Mouse (Mus musculus) liver, embryonic 14.5 days (tissue): ENCODE measurements around the gene Wapl. TPM values are rescaled to one million over a fixed set of nuclear protein-coding genes. Genes with fewer than 3 reads are reported as not detected.

Source experiments
- ATAC-seq: fragments of 200-750 bp; cut with Nextera tagmentation; 2 replicates; pipeline ENCODE4 v1.8.0; 2017; ENCODE audit warnings: moderate number of reproducible peaks, mild to moderate bottlenecking, moderate library complexity; ENCODE audit not compliant: insufficient read depth
- DNase-seq, 3 experiments: peaks; one replicate each; pipeline ENCODE4 v3.0.0-alpha.2; 2012 to 2013; ENCODE audit warnings: low read depth in 3 of 3, low spot score in 3 of 3
- H3K27ac ChIP-seq: fragments of 300-500 bp; sonication (generic); 2 replicates; pipeline ENCODE4 v1.5.1; 2014; ENCODE audit warnings: moderate library complexity, mild to moderate bottlenecking, control low read depth, inconsistent platforms
- H3K27me3 ChIP-seq: fragments of 300-500 bp; sonication (generic); 2 replicates; pipeline ENCODE4 v1.6.1; 2014; ENCODE audit warnings: mild to moderate bottlenecking, low read length, moderate library complexity; ENCODE audit not compliant: control insufficient read depth, insufficient read depth
- H3K36me3 ChIP-seq: fragments of 300-500 bp; sonication (generic); replicated peaks from 2 replicates; pipeline ENCODE4 v1.6.1; 2014; ENCODE audit warnings: low read depth; ENCODE audit not compliant: control insufficient read depth, insufficient read depth
- H3K4me1 ChIP-seq, 2 experiments: fragments of 200-500 bp in 1 of 2; fragments of 300-500 bp in 1 of 2; sonication (generic) in 1 of 2; replicated peaks; 2 replicates each; pipeline ENCODE4 v1.6.1; 2012 to 2014; ENCODE audit warnings: antibody characterized with exemption in 1 of 2, inconsistent platforms in 1 of 2, low read length in 1 of 2; ENCODE audit not compliant: control insufficient read depth in 2 of 2, insufficient read depth in 2 of 2
- H3K4me2 ChIP-seq: fragments of 300-500 bp; sonication (generic); 2 replicates; pipeline ENCODE4 v1.6.1; 2014; ENCODE audit warnings: low read depth, mild to moderate bottlenecking, control low read depth, moderate library complexity
- H3K4me3 ChIP-seq, 2 experiments: fragments of 200-500 bp in 1 of 2; fragments of 300-500 bp in 1 of 2; sonication (generic) in 1 of 2; 2 replicates each; pipeline ENCODE4 v1.5.1; 2012 to 2014; ENCODE audit warnings: low read depth in 2 of 2, low read length in 2 of 2, mild to moderate bottlenecking in 2 of 2, control low read depth in 1 of 2, inconsistent platforms in 1 of 2, moderate library complexity in 1 of 2; ENCODE audit not compliant: insufficient read depth in 1 of 2
- H3K9ac ChIP-seq: fragments of 300-500 bp; sonication (generic); replicated peaks from 2 replicates; pipeline ENCODE4 v1.6.1; 2014; ENCODE audit warnings: mild to moderate bottlenecking, control low read depth, moderate library complexity
- H3K9me3 ChIP-seq: fragments of 300-500 bp; sonication (generic); 2 replicates; pipeline ENCODE4 v1.6.1; 2016; ENCODE audit warnings: low read length, mixed read lengths; ENCODE audit not compliant: control insufficient read depth
- CTCF ChIP-seq: IDR thresholded peaks from 2 replicates; pipeline ENCODE4 v1.5.1; 2016; ENCODE audit warnings: antibody characterized with exemption, low read depth, control low read depth
- EP300 ChIP-seq: IDR thresholded peaks from 2 replicates; pipeline ENCODE4 v1.6.1; 2016; ENCODE audit warnings: antibody characterized with exemption, low read depth
- WGBS: fragments of 180-500 bp; shearing (Covaris S2); extraction: QIAGEN DNeasy Blood & Tissue Kit; methylation state at CpG from one replicate; pipeline ENCODE4 v1.1.7; 2014; ENCODE audit not compliant: insufficient replicate concordance; 5-methylcytosine and 5-hydroxymethylcytosine counted together
- polyA plus RNA-seq, 2 experiments: library from polyadenylated mRNA; depleted of rRNA in 1 of 2; stranded (reverse) in 1 of 2; unstranded in 1 of 2; fragments of >200 nt; fragmentation: Nextera tagmentation in 1 of 2; extraction: Ambion mirVana in 1 of 2; gene quantifications; 2 replicates each; pipeline versions ENCODE4 v1.2.1 to v1.2.3; 2012 to 2014

The Wapl gene
- 12.1 and 25.2 TPM in 2 replicates for polyA plus RNA-seq (2012; rRNA removed)
- 25.0 and 28.1 TPM in 2 replicates for polyA plus RNA-seq (2014; fragmentation: Nextera tagmentation; extraction: Ambion mirVana)

DNA sequence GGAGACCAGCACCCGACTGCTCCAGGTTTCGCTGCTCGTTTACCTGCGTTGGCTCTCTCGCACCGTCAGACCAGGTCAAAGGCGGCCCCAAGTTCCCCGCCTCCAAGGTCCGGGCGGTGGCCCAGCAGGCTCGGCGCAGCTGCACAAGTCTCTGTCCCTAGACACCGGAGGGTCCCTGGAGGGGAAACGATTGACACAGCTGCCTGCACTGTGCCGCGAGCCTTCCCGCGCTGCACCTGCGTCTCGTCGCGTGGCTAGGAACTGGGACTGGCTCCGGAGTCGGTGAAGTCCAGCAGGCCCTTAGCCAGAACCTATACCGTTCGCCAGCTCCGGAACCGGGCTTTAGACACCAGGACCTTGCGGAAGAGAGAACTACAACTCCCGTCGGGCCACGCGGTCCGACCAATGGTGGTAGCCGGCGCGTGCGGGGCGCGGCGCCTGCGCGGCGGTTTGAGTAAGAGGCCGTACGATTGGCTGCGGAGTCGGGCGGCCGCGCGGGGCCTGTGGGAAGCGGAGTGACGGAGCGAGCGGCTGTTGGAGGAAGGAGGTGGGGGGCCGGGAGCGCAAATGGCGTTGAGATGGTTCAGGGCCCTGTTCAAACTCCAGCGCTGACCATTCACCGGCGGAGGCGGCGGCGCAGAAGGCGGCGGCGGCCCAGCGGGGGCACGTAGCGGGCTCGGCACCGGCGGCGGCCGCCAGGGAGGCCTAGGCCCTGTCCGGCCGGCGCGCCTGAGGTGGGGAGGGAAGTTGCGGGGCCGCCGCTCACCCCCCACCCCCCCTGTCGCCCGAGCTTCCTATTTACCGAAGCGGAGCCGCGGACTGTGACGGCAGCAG is at the start of gene Wapl:
Wapl (plus strand) TSS at position 534 of the 834 bp plus-strand sequence.
- peak within 1 kb of the TSS; percentile 98 for H3K9ac ChIP-seq
- peak; percentile 93 to 94 (median 93) for DNase-seq
- H3K27me3 ChIP-seq = no peaks in the 10 kb centered on the region
- H3K9me3 ChIP-seq = no peaks in the 10 kb centered on the region
- H3K4me3 ChIP-seq = peak within 1 kb of the TSS; percentile 89 to 95
- peak; percentile 96 for ATAC-seq
- under 1% methylated on average over 88 of the region's 90 CpGs for WGBS
- H3K4me1 ChIP-seq = peaks cover 6 to 15% of the 10 kb centered on the region in 2 experiments
- peak within 1 kb of the TSS; percentile 69 for H3K27ac ChIP-seq
- peak within 1 kb of the TSS; percentile 83 for H3K4me2 ChIP-seq
- H3K36me3 ChIP-seq = peaks cover 14% of the 10 kb centered on the region
- TF ChIP-seq EP300 (peak; percentile 31; the same call in 1 of the 2 replicates), CTCF (no peak)

DNA sequence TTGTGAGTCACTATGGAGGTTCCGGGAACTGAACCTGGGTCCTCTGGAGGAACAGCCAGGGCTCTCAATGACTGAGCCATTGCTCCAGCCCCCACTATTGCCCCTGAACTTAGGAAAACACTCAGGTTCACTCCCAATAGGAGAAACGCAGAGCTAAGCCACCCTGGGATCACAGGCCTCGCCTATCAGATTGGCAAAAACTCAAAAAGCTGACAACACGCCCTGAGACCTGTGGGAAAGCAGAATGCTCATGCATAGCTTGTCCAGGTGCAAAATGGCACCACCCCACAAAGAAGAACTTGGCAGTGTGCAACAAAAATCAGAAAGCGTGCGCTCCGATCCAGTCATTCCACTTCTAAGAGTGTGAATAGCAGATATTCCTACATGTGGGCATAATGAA is 46.9 kb upstream of the Wapl start:
- H3K4me1 ChIP-seq = peaks cover 27 to 30% of the 10 kb centered on the region in 2 experiments
- no peaks in the 10 kb centered on the region for H3K27me3 ChIP-seq
- H3K4me3 ChIP-seq = no peak overlapping the region
- ATAC-seq = no peak
- no peak for DNase-seq
- no peaks in the 10 kb centered on the region for H3K9me3 ChIP-seq
- no peak overlapping the region for H3K27ac ChIP-seq
- H3K4me2 ChIP-seq = no peak overlapping the region
- H3K36me3 ChIP-seq = no peaks in the 10 kb centered on the region
- no peak overlapping the region for H3K9ac ChIP-seq
- WGBS = 65% methylated on average over 7 of the region's 7 CpGs
- TF ChIP-seq CTCF = no peak

DNA sequence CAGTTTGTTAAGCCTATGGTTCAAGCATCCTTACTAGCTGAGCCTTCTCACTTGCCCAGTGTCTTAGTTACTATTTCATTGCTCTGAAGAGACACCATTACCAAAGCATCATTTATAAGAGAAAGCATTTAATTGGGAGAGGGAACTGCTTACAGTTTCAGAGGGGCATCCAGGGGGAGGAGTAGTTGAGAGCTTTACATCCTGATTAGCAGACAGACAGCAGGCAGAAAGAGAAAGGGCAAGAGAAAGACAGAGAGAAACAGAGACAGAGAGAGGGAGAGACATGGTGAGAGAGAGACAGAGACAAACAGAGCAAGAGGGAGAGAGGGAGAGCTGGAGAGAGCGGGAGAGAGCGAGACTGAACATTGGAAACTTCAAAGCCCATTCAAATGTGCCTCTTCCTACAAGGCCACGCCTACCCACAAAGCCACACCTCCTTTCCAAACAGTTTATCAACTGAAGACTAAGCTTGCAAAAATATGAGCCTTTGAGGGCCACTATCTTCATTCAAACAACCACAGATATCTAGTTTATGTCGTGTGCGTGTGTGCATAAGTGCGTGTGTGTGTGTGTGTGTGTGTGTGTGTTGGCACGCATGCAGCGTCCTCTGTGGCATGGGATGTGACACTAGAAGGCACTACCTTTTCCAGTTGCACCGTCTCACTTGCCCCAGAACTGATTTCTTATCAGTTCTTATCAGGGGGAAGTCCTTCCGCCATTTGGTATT is 40.8 kb upstream of the Wapl start:
- H3K9ac ChIP-seq = peak overlapping the region; percentile 13
- peak; percentile 42; the same call in 1 of the 2 replicates for TF ChIP-seq EP300
- no peak for TF ChIP-seq CTCF
- H3K4me2 ChIP-seq = peak overlapping the region; percentile 53
- no peaks in the 10 kb centered on the region for H3K36me3 ChIP-seq
- H3K4me3 ChIP-seq = peak overlapping the region in 1 of 2 experiments; percentile 37; a peak in 1 of 4 replicates
- H3K9me3 ChIP-seq = no peaks in the 10 kb centered on the region
- H3K27me3 ChIP-seq = no peaks in the 10 kb centered on the region
- H3K4me1 ChIP-seq = peaks cover 8 to 14% of the 10 kb centered on the region in 2 experiments
- ATAC-seq = peak; percentile 81
- WGBS = 10% methylated on average over 10 of the region's 10 CpGs
- peak; percentile 24 to 62 (median 34) for DNase-seq
- peak overlapping the region; percentile 48 for H3K27ac ChIP-seq

DNA sequence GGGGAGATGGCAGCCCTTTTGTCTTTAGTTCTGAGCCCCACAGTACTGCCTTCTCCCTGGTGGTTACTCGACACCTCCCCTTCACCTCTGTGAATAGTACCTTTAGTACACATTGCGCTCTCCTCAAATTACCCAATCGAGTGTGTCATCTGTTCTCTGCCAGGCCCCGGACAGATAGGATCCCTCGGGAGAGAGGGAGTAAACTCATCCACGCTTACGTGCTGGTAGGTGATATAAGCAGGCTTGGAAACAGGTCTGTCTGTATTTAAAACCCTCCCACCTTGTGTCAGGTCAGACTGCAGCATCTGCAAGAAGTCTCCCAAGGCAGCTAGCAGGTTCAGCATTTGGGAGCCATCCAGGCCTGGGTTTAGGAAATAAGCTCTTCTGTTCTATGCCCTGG is 38.5 kb upstream of the Wapl start:
- 54% methylated on average over 7 of the region's 7 CpGs for WGBS
- Histone ChIP-seq H3K27ac (no peak overlapping the region), H3K9me3 (no peaks in the 10 kb centered on the region), H3K4me3 (no peak overlapping the region), H3K9ac (no peak overlapping the region), H3K4me2 (no peak overlapping the region), H3K27me3 (no peaks in the 10 kb centered on the region), H3K36me3 (no peaks in the 10 kb centered on the region), H3K4me1 (peaks cover 8 to 16% of the 10 kb centered on the region in 2 experiments)
- ATAC-seq (no peak), DNase-seq (no peak)
- TF ChIP-seq EP300 (no peak), CTCF (no peak)

DNA sequence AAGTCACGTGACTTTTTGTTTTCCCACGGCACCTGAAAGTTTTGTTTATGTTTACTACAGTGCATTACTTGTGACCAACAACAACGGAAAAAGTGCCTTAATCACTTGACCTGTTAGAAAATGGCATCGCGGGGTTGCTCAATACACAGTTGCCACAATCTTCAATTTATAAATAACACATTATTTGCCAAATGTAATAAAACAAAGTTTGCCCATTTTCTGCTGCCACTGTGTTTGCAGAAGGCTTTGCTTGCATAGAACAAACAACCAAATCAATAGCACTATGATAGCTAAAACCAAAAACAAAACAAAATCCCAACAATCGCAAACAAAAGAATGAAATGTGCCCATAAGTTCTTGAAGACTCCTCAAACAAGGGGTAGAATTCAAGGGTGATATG is 38.0 kb upstream of the Wapl start:
- Histone ChIP-seq H3K36me3 (no peaks in the 10 kb centered on the region), H3K27me3 (no peaks in the 10 kb centered on the region), H3K27ac (no peak overlapping the region), H3K4me3 (no peak overlapping the region), H3K4me1 (peaks cover 8 to 16% of the 10 kb centered on the region in 2 experiments), H3K4me2 (no peak overlapping the region), H3K9me3 (no peaks in the 10 kb centered on the region), H3K9ac (no peak overlapping the region)
- 77% methylated on average over 6 of the region's 6 CpGs for WGBS
- no peak for DNase-seq
- TF ChIP-seq CTCF (no peak), EP300 (no peak)
- ATAC-seq = no peak
